10 mouse cellular contexts compared by ENCODE assay signal in genomic region chr9:43144206-43144810, GRCm38 (mm10). TPM values are rescaled to one million over a fixed set of nuclear protein-coding genes. Genes with fewer than 3 reads are reported as not detected.
DNase-seq lines count a peak whose midpoint lies in the region; ATAC-seq and TF ChIP-seq lines count a peak whose summit lies in the region.
"Had no signal": no experiment of that assay in that cellular context is flagged by ENCODE, and none has a peak within 500 bp of the region (broad histone marks: within the 10 kb centered on the region; RNA-seq: fewer than 3 reads in every experiment).

No protein-coding gene starts in this region.

- H3K4me1 ChIP-seq in midbrain, embryonic 14.5 days (ENCODE audit: control insufficient read depth, insufficient read depth, low read length), result no peaks in the 10 kb centered on the region
- no peaks in the 10 kb centered on the region for H3K4me1 ChIP-seq in midbrain, embryonic 15.5 days
- no peaks in the 10 kb centered on the region for H3K4me1 ChIP-seq in stomach, postnatal 0 days (replicated peaks; ENCODE audit: control insufficient read depth, insufficient read depth)

- no peaks in the 10 kb centered on the region for H3K36me3 ChIP-seq in midbrain, embryonic 14.5 days (ENCODE audit: control insufficient read depth, insufficient read depth, low read length)
- no peaks in the 10 kb centered on the region for H3K36me3 ChIP-seq in midbrain, embryonic 15.5 days (replicated peaks)
- no peaks in the 10 kb centered on the region for H3K36me3 ChIP-seq in stomach, postnatal 0 days (ENCODE audit: control insufficient read depth, insufficient read depth, low read length)
- H3K36me3 ChIP-seq: heart, embryonic 15.5 days had no signal

- no peak overlapping the region for H3K27ac ChIP-seq in midbrain, embryonic 14.5 days (replicated peaks; ENCODE audit: low read depth, low read length)
- no peak overlapping the region for H3K27ac ChIP-seq in midbrain, embryonic 15.5 days
- H3K27ac ChIP-seq in stomach, postnatal 0 days (replicated peaks), result no peak overlapping the region
- H3K27ac ChIP-seq: heart, embryonic 15.5 days had no signal

- no peaks in the 10 kb centered on the region for H3K27me3 ChIP-seq in midbrain, embryonic 14.5 days (ENCODE audit: control insufficient read depth, insufficient read depth, low read length)
- no peaks in the 10 kb centered on the region for H3K27me3 ChIP-seq in midbrain, embryonic 15.5 days (replicated peaks)
- H3K27me3 ChIP-seq in Patski, result peaks cover 3% of the 10 kb centered on the region
- H3K27me3 ChIP-seq in stomach, postnatal 0 days (ENCODE audit: control insufficient read depth, insufficient read depth, low read length), result no peaks in the 10 kb centered on the region

- TF ChIP-seq CTCF in Patski (IDR thresholded peaks at IDR 0.05), result peak; percentile 31
- peak; percentile 73 for TF ChIP-seq CTCF in stomach, postnatal 0 days (IDR thresholded peaks at IDR 0.05; ENCODE audit: low read depth)

- H3K4me3 ChIP-seq in midbrain, embryonic 14.5 days (replicated peaks; ENCODE audit: low read depth, low read length), result no peak overlapping the region
- no peak overlapping the region for H3K4me3 ChIP-seq in midbrain, embryonic 15.5 days
- no peak overlapping the region for H3K4me3 ChIP-seq in stomach, postnatal 0 days (ENCODE audit: low read depth, low read length)
- H3K4me3 ChIP-seq: heart, embryonic 15.5 days had no signal

- no peak overlapping the region for H3K4me2 ChIP-seq in midbrain, embryonic 14.5 days (ENCODE audit: low read length)
- no peak overlapping the region for H3K4me2 ChIP-seq in midbrain, embryonic 15.5 days
- no peak overlapping the region for H3K4me2 ChIP-seq in stomach, postnatal 0 days (replicated peaks; ENCODE audit: low read depth)
- H3K4me2 ChIP-seq: heart, embryonic 15.5 days had no signal

- no peak overlapping the region for H3K9ac ChIP-seq in midbrain, embryonic 14.5 days (replicated peaks; ENCODE audit: low read length)
- H3K9ac ChIP-seq in midbrain, embryonic 15.5 days, result no peak overlapping the region
- H3K9ac ChIP-seq in stomach, postnatal 0 days (ENCODE audit: low read length), result no peak overlapping the region
- H3K9ac ChIP-seq: heart, embryonic 15.5 days had no signal

- no peak for TF ChIP-seq EP300 in stomach, postnatal 0 days (optimal IDR thresholded peaks at IDR 0.05)

- no peaks in the 10 kb centered on the region for H3K9me3 ChIP-seq in midbrain, embryonic 14.5 days (ENCODE audit: control insufficient read depth, low read length)
- no peaks in the 10 kb centered on the region for H3K9me3 ChIP-seq in midbrain, embryonic 15.5 days
- H3K9me3 ChIP-seq in stomach, postnatal 0 days (ENCODE audit: control insufficient read depth, low read length), result no peaks in the 10 kb centered on the region
- H3K9me3 ChIP-seq: heart, embryonic 15.5 days had no signal

- DNase-seq in heart, postnatal 4 days, result peak; percentile 21
- no peak for DNase-seq in heart, adult 11 months
- peak; percentile 28 for DNase-seq in midbrain, embryonic 14.5 days
- no peak for DNase-seq in Patski (ENCODE audit: low read depth, low spot score)
- no peak for DNase-seq in stomach, postnatal 0 days (ENCODE audit: low spot score)
- no peak for DNase-seq in gastrocnemius, postnatal 10 days
- DNase-seq: cerebellum, adult 9-10 months; lung, postnatal 4 days had no signal

- 75% methylated on average over 12 of the region's 12 CpGs for WGBS in midbrain, embryonic 14.5 days
- 73% methylated on average over 12 of the region's 12 CpGs for WGBS in midbrain, embryonic 15.5 days
- WGBS in stomach, postnatal 0 days, result 61% methylated on average over 12 of the region's 12 CpGs

- CTCF ChIA-PET in Patski (lab: Charles Lee), result interaction anchor here (1.2 to 5.1 kb wide), 4 partner anchors 66 to 140 kb away, joined by 4 to 28 read pairs (median 6); partner anchors contain the start of gene Pou2f3

- in situ Hi-C loops in Patski (cut with MboI; ENCODE audit: low pct_unique_long_range_greater_than_20kb), result loop anchor here (5.0 to 10.0 kb wide), 3 partner anchors 73 to 340 kb away; no protein-coding TSS in a partner anchor

- ATAC-seq in midbrain, embryonic 14.5 days (ENCODE audit: low FRiP score, low TSS enrichment), result no peak
- ATAC-seq in midbrain, embryonic 15.5 days (replicated peaks), result no peak
- no peak for ATAC-seq in Patski
- no peak for ATAC-seq in stomach, postnatal 0 days (ENCODE audit: low FRiP score, low TSS enrichment)

- POLR2A ChIA-PET in Patski (lab: Charles Lee), result no interaction called here

RNA-seq across cellular contexts. Expression of gene Tmem136, which starts 27.9 kb away (rescaled TPM):
- 10 to 100 TPM; 11.9 to 12.7 TPM for total RNA-seq in heart, postnatal 4 days (2021)
- polyA plus RNA-seq in midbrain, embryonic 14.5 days (2014; fragmentation: Nextera tagmentation; extraction: Ambion mirVana), result 9.8 and 11.6 TPM in 2 replicates
- polyA plus RNA-seq in midbrain, embryonic 15.5 days (2015; fragmentation: Nextera tagmentation; extraction: Ambion mirVana), result 10.5 and 13.0 TPM in 2 replicates
- polyA plus RNA-seq in Patski (2021), result 27.9 TPM
- polyA plus RNA-seq in stomach, postnatal 0 days (2015; fragmentation: Nextera tagmentation; extraction: Ambion mirVana), result 1.8 and 2.1 TPM in 2 replicates
- 1 to 10 TPM; 1.3 to 3.0 TPM for total RNA-seq in gastrocnemius, postnatal 10 days (2021)

RNA-seq across cellular contexts. Expression of gene Arhgef12, which starts 37.3 kb away (rescaled TPM):
- 100 to 1,000 TPM; 139 to 150 TPM for total RNA-seq in heart, postnatal 4 days (2021)
- 34.8 and 38.6 TPM in 2 replicates for polyA plus RNA-seq in midbrain, embryonic 14.5 days (2014; fragmentation: Nextera tagmentation; extraction: Ambion mirVana)
- 24.8 and 29.1 TPM in 2 replicates for polyA plus RNA-seq in midbrain, embryonic 15.5 days (2015; fragmentation: Nextera tagmentation; extraction: Ambion mirVana)
- polyA plus RNA-seq in Patski (2021), result 91.2 TPM
- 6.6 and 6.8 TPM in 2 replicates for polyA plus RNA-seq in stomach, postnatal 0 days (2015; fragmentation: Nextera tagmentation; extraction: Ambion mirVana)
- total RNA-seq in gastrocnemius, postnatal 10 days (2021), result 10 to 100 TPM; 49.6 to 54.5 TPM

Comparison
In these comparisons a context has a peak if more than half of its experiments do, and no peak if none do; other contexts are left out.
1. DNase-seq: peak in heart, postnatal 4 days (single experiment) and midbrain, embryonic 14.5 days (single experiment); none in heart, adult 11 months (single experiment), Patski (single experiment), stomach, postnatal 0 days (single experiment) and gastrocnemius, postnatal 10 days (single experiment).